ENCODE assay signal across 25 mouse cellular contexts in the genomic region with DNA sequence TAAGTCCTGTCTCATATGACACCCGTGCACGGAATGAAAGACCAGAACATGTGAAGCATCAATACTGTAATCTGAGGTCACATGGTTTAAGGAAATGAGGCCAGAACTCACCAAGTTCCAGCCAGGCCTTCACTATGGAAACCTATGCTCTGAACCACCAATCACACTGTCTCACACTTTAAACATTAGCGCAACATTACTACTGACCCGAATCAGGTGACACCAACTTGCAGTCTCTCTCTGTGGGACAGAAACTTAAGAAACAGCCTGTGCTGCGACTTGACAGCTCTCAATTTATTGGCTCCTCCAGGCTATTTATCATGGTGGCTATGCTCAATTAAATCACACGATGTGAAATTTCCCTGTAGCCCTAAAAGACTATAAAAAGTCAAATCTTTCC. TPM values are rescaled to one million over a fixed set of nuclear protein-coding genes. Genes with fewer than 3 reads are reported as not detected.
"Had no signal": no experiment of that assay in that cellular context is flagged by ENCODE, and none has a peak within 500 bp of the region (broad histone marks: within the 10 kb centered on the region; RNA-seq: fewer than 3 reads in every experiment).

No protein-coding gene starts in this region.

- H3K4me3 ChIP-seq: lung, embryonic 15.5 days; megakaryocyte, embryonic 14.5 days; midbrain, embryonic 10.5 days; midbrain, embryonic 12.5 days; myocyte; neural tube, embryonic 13.5 days; neural tube, embryonic 15.5 days had no signal

- H3K9ac ChIP-seq: lung, embryonic 15.5 days; midbrain, embryonic 12.5 days; neural tube, embryonic 13.5 days; neural tube, embryonic 15.5 days had no signal

- H3K36me3 ChIP-seq: lung, embryonic 15.5 days; neural tube, embryonic 13.5 days had no signal

- H3K4me1 ChIP-seq: lung, embryonic 15.5 days; megakaryocyte, embryonic 14.5 days; midbrain, embryonic 10.5 days; midbrain, embryonic 12.5 days had no signal

- H3K27ac ChIP-seq: lung, embryonic 15.5 days; macrophage; midbrain, embryonic 10.5 days; midbrain, embryonic 12.5 days; neural tube, embryonic 13.5 days; neural tube, embryonic 15.5 days had no signal

- H3K4me2 ChIP-seq: lung, embryonic 15.5 days; midbrain, embryonic 12.5 days; neural tube, embryonic 13.5 days; neural tube, embryonic 15.5 days had no signal

- ATAC-seq: lung, postnatal 0 days; midbrain, embryonic 16.5 days had no signal

- H3K27me3 ChIP-seq: lung, embryonic 15.5 days; megakaryocyte, embryonic 14.5 days; midbrain, embryonic 12.5 days; neural tube, embryonic 13.5 days; neural tube, embryonic 15.5 days had no signal

- H3K9me3 ChIP-seq: lung, embryonic 15.5 days; midbrain, embryonic 10.5 days; midbrain, embryonic 12.5 days; neural tube, embryonic 13.5 days; neural tube, embryonic 15.5 days had no signal

- DNase-seq: lung, adult 2 months; lung, postnatal 14 days; lung, postnatal 36 days; midbrain, embryonic 14.5 days; retina, postnatal 1 day; right cerebral cortex, adult 18-20 months; right cerebral cortex, postnatal 25 days; right cerebral cortex, postnatal 4 days; spleen, adult 18-20 months; thymus, adult 18-20 months; thymus, postnatal 14 days; thymus, postnatal 36 days had no signal

RNA-seq across cellular contexts. Expression of a gene that starts 43.5 kb away (rescaled TPM):
- polyA plus RNA-seq: lung, adult 2 months; lung, postnatal 0 days; macrophage; midbrain, embryonic 10.5 days; midbrain, embryonic 14.5 days; midbrain, embryonic 16.5 days; myocyte; neural tube, embryonic 11.5 days; neural tube, embryonic 13.5 days; small intestine, adult 2 months; thymus, postnatal 0 days had no signal
